Mouse (Mus musculus): ENCODE results near the gene Fez2. TPM values are rescaled to one million over a fixed set of nuclear protein-coding genes. Genes with fewer than 3 reads are reported as not detected.

Gene Fez2
- polyA plus RNA-seq, 1 experiment, result 31.7 TPM

DNA sequence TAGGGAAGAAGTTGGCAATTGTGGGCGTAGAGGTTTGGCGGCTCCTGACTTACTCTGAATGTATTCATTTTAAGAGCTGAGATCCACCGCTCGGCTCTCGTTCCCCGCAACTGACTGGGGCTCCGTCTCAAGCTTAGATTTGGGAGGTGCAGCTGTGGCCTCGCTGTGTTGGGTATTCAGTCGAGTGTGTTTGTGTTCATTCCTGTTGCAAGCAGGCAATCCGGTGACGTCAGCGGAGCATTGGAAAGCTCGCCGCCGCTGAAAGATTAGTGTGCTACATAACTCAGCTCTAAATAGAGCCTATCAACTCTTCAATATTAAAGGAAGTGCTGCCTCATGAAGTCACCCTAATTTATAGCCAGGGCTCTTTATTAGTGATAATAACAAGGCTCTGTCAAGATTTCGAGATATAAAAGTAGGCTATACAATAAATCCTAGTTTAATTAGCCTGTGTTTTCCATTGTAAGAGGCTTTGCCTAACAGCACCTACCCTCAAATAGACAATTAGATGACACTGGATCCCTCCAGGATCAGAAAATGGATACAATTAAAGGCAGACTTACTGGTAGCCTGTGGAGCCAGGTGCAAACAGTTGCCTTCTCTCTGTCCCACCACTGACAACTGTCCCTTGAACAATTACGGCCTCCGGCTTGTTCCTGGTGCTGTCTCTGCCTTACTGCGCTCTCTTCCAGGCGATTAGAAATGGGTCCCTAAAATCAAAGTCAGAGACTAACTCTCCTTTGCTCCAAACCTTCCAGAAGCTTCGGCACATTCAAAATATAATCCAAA lies 36.4 kb upstream of the Fez2 start:
- no peaks in the 10 kb centered on the region for H3K27me3 ChIP-seq (ENCODE audit: control insufficient read depth, insufficient read depth, low read length)
- TF ChIP-seq CTCF (IDR thresholded peaks at IDR 0.05; ENCODE audit: extremely low read depth, insufficient read length, insufficient replicate concordance, low read depth, low read length) (no peak), POLR2A (IDR thresholded peaks at IDR 0.05; ENCODE audit: low read depth, low read length) (no peak)
- H3K36me3 ChIP-seq (ENCODE audit: control insufficient read depth, insufficient read depth, low read length), result no peaks in the 10 kb centered on the region
- H3K27ac ChIP-seq (ENCODE audit: insufficient read depth, low read depth, low read length), result no peak overlapping the region
- H3K4me1 ChIP-seq (ENCODE audit: control insufficient read depth, insufficient read depth, insufficient read length, low read length), result no peaks in the 10 kb centered on the region
- 76% methylated on average over 21 of the region's 21 CpGs for WGBS
- H3K4me3 ChIP-seq (ENCODE audit: low read depth, low read length), result no peak overlapping the region

DNA sequence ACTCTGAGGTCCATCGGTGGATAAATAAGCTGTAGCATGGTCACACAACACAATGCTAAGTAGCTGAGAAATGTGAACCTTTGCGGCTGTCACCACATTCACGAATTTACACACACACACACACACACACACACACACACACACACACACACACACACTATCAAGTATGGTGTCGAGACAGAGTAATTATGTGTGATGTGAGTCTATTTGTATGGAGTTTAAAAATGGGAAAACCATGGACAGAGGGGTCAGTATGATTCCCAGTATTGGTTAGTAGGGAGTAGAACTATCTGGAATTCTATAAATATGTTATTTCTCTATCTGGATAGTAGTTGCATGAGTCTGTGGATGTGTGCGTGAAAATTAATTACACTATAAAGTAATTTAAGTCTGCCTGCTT lies 35.6 kb upstream of the Fez2 start:
- TF ChIP-seq CTCF (IDR thresholded peaks at IDR 0.05; ENCODE audit: extremely low read depth, insufficient read length, insufficient replicate concordance, low read depth, low read length) (no peak), POLR2A (IDR thresholded peaks at IDR 0.05; ENCODE audit: low read depth, low read length) (no peak)
- 84% methylated on average over 5 of the region's 5 CpGs for WGBS
- H3K4me3 ChIP-seq (ENCODE audit: low read depth, low read length), result no peak overlapping the region

DNA sequence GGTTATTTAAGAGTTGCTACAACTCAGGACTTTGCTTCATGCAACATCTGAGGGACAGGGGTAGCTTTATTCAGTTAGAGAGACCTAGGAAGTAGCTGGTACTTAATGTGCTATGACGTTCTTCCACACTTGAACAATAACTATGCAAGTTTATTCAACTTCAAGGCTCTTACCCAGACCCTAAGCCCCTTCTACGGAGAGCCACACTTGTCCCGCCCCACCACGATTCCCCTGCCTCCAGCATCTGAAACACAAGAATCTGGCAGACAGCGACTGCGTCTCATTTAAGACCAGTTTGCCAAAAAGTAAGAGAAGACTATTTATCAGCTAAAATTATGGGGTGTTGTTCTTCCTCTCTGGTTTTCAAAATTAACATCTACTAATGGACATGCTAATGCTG lies 33.9 kb upstream of the Fez2 start:
- Histone ChIP-seq H3K4me1 (ENCODE audit: control insufficient read depth, insufficient read depth, insufficient read length, low read length) (no peaks in the 10 kb centered on the region), H3K4me3 (ENCODE audit: low read depth, low read length) (no peak overlapping the region)

More for the DNA sequence above, 35.6 kb upstream of the Fez2 start:
- Histone ChIP-seq H3K27ac (ENCODE audit: insufficient read depth, low read depth, low read length) (no peak overlapping the region), H3K4me1 (ENCODE audit: control insufficient read depth, insufficient read depth, insufficient read length, low read length) (no peaks in the 10 kb centered on the region), H3K36me3 (ENCODE audit: control insufficient read depth, insufficient read depth, low read length) (no peaks in the 10 kb centered on the region), H3K27me3 (ENCODE audit: control insufficient read depth, insufficient read depth, low read length) (no peaks in the 10 kb centered on the region)

DNA sequence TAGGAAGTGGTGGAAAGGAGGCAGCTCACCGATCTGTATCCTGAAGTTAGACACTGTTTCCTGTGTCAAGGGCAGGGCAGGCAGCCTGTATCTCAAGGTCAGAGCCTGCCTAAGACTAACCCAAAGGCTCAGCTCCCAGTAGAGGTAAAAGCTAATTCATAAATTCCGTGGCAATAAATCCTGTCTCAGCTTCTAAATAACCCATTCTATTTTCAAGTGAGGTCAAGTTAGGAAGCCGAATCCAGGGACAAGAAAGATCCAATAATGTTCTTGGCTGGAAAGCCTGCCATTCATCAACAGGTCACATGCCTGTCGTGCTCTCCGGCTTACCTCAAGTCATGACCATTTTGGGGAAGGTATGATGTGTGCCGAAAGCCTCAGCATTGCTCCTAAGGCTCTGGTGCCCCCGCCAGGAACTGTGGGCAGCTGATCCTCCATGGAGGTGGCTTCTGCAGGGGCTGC lies 33.4 kb upstream of the Fez2 start:
- H3K4me1 ChIP-seq (ENCODE audit: control insufficient read depth, insufficient read depth, insufficient read length, low read length), result no peaks in the 10 kb centered on the region
- no peaks in the 10 kb centered on the region for H3K36me3 ChIP-seq (ENCODE audit: control insufficient read depth, insufficient read depth, low read length)
- no peak overlapping the region for H3K27ac ChIP-seq (ENCODE audit: insufficient read depth, low read depth, low read length)
- TF ChIP-seq POLR2A (IDR thresholded peaks at IDR 0.05; ENCODE audit: low read depth, low read length) (no peak), CTCF (IDR thresholded peaks at IDR 0.05; ENCODE audit: extremely low read depth, insufficient read length, insufficient replicate concordance, low read depth, low read length) (no peak)
- H3K4me3 ChIP-seq (ENCODE audit: low read depth, low read length), result no peak overlapping the region
- no peaks in the 10 kb centered on the region for H3K27me3 ChIP-seq (ENCODE audit: control insufficient read depth, insufficient read depth, low read length)
- 60% methylated on average over 7 of the region's 7 CpGs for WGBS

More for the DNA sequence above, 33.9 kb upstream of the Fez2 start:
- no peak overlapping the region for H3K27ac ChIP-seq (ENCODE audit: insufficient read depth, low read depth, low read length)
- no peaks in the 10 kb centered on the region for H3K27me3 ChIP-seq (ENCODE audit: control insufficient read depth, insufficient read depth, low read length)
- no peaks in the 10 kb centered on the region for H3K36me3 ChIP-seq (ENCODE audit: control insufficient read depth, insufficient read depth, low read length)
- TF ChIP-seq CTCF (IDR thresholded peaks at IDR 0.05; ENCODE audit: extremely low read depth, insufficient read length, insufficient replicate concordance, low read depth, low read length), result no peak
- TF ChIP-seq POLR2A (IDR thresholded peaks at IDR 0.05; ENCODE audit: low read depth, low read length), result no peak
- WGBS, result 79% methylated on average over 6 of the region's 6 CpGs

DNA sequence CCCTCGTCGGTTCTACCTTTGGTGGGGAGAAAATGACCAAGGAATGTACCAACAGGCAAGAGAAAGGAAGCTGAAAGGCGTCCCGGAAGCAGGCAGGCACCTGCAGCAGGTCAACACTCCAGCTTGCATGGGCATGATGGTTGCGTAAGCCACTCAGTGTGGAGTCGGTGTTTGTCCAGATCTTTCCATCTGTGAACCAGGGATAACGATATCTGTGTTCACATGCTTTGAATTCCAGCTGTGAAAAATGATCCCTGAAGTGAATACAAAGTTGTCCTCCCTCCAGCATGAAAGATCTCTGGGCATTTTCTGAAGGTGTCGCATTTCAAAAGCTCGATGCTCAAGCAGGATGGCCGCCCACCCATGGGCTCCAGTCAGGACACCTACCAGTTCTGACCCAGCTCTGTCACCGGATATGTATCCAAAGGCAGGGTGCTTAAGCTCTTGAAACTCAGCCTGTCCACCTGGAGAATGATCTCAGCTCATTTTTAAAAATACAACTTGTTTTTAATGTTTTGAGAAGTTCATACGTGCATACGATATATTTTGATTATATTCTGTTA lies 31.8 kb upstream of the Fez2 start:
- no peak overlapping the region for H3K4me3 ChIP-seq (ENCODE audit: low read depth, low read length)
- no peaks in the 10 kb centered on the region for H3K4me1 ChIP-seq (ENCODE audit: control insufficient read depth, insufficient read depth, insufficient read length, low read length)
- TF ChIP-seq POLR2A (IDR thresholded peaks at IDR 0.05; ENCODE audit: low read depth, low read length) (no peak), CTCF (IDR thresholded peaks at IDR 0.05; ENCODE audit: extremely low read depth, insufficient read length, insufficient replicate concordance, low read depth, low read length) (no peak)
- WGBS, result 66% methylated on average over 13 of the region's 13 CpGs
- H3K27me3 ChIP-seq (ENCODE audit: control insufficient read depth, insufficient read depth, low read length), result no peaks in the 10 kb centered on the region
- H3K27ac ChIP-seq (ENCODE audit: insufficient read depth, low read depth, low read length), result no peak overlapping the region
- no peaks in the 10 kb centered on the region for H3K36me3 ChIP-seq (ENCODE audit: control insufficient read depth, insufficient read depth, low read length)

DNA sequence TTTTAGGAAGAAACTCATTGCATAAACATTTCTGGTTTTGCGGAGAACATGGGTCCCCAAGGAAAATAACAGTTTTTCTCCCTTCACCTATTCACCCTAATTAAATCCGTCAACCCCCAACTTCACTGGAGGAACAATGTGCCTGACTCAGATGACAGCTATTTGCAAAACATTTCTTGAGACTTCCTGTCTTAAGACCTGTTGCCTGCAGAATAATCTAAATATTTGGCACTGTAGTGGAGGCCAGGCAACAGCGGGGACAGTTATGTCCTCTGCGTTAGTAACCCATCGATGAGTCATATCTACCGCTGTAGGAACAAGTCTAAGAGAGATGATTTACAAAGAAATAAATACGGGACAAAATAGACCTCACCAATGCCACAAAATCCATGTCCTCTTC lies 26.9 kb upstream of the Fez2 start:
- H3K4me3 ChIP-seq (ENCODE audit: low read depth, low read length), result no peak overlapping the region
- no peaks in the 10 kb centered on the region for H3K36me3 ChIP-seq (ENCODE audit: control insufficient read depth, insufficient read depth, low read length)
- WGBS, result 76% methylated on average over 7 of the region's 7 CpGs
- no peaks in the 10 kb centered on the region for H3K27me3 ChIP-seq (ENCODE audit: control insufficient read depth, insufficient read depth, low read length)
- TF ChIP-seq POLR2A (IDR thresholded peaks at IDR 0.05; ENCODE audit: low read depth, low read length) (no peak), CTCF (IDR thresholded peaks at IDR 0.05; ENCODE audit: extremely low read depth, insufficient read length, insufficient replicate concordance, low read depth, low read length) (no peak)
- 0 out of 2 replicates have a peak overlapping the region, but pooled peaks have one; percentile 8 for H3K27ac ChIP-seq (ENCODE audit: insufficient read depth, low read depth, low read length)
- no peaks in the 10 kb centered on the region for H3K4me1 ChIP-seq (ENCODE audit: control insufficient read depth, insufficient read depth, insufficient read length, low read length)

DNA sequence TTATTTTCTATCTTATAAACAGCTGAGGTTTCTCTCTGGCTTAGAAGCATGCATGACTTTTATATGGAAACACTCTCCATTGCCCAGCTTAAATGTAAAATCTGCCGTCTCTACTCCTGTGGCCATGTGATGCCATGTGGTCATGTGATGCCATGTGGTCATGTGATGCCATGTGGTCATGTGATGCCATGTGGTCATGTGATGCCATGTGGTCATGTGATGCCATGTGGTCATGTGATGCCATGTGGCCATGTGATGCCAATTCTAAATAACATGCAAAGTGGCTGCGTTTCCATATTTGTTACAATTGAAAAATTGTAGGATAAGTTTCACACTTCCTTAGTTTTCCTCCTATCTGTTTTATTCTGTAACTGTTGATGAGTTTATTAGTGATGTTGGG lies 22.8 kb upstream of the Fez2 start:
- WGBS, result 93% methylated on average over 2 of the region's 2 CpGs
- H3K4me1 ChIP-seq (ENCODE audit: control insufficient read depth, insufficient read depth, insufficient read length, low read length), result no peaks in the 10 kb centered on the region
- no peaks in the 10 kb centered on the region for H3K27me3 ChIP-seq (ENCODE audit: control insufficient read depth, insufficient read depth, low read length)
- no peak for TF ChIP-seq POLR2A (IDR thresholded peaks at IDR 0.05; ENCODE audit: low read depth, low read length)
- TF ChIP-seq CTCF (IDR thresholded peaks at IDR 0.05; ENCODE audit: extremely low read depth, insufficient read length, insufficient replicate concordance, low read depth, low read length), result no peak
- H3K36me3 ChIP-seq (ENCODE audit: control insufficient read depth, insufficient read depth, low read length), result no peaks in the 10 kb centered on the region
- no peak overlapping the region for H3K4me3 ChIP-seq (ENCODE audit: low read depth, low read length)
- H3K27ac ChIP-seq (ENCODE audit: insufficient read depth, low read depth, low read length), result no peak overlapping the region
